Mouse (Mus musculus) hindbrain, embryonic 12.5 days (tissue): ENCODE measurements around the gene Ccn2. TPM values are rescaled to one million over a fixed set of nuclear protein-coding genes. Genes with fewer than 3 reads are reported as not detected.

Experiments
- ATAC-seq: fragments of 200-750 bp; cut with Nextera tagmentation; 2 replicates; pipeline ENCODE4 v1.8.0; 2017; ENCODE audit warnings: moderate TSS enrichment; ENCODE audit not compliant: low FRiP score
- H3K27ac ChIP-seq: fragments of 300-500 bp; sonication (generic); 2 replicates; pipeline ENCODE4 v1.5.1; 2016; ENCODE audit warnings: mild to moderate bottlenecking
- H3K27me3 ChIP-seq: fragments of 300-500 bp; sonication (generic); 2 replicates; pipeline ENCODE4 v1.6.1; 2016; ENCODE audit warnings: mild to moderate bottlenecking
- H3K36me3 ChIP-seq: fragments of 300-500 bp; sonication (generic); 2 replicates; pipeline ENCODE4 v1.6.1; 2016; ENCODE audit warnings: mild to moderate bottlenecking
- H3K4me1 ChIP-seq: fragments of 300-500 bp; sonication (generic); 2 replicates; pipeline ENCODE4 v1.6.1; 2016
- H3K4me2 ChIP-seq: fragments of 300-500 bp; sonication (generic); replicated peaks from 2 replicates; pipeline ENCODE4 v1.6.1; 2016; ENCODE audit warnings: mild to moderate bottlenecking
- H3K4me3 ChIP-seq: fragments of 300-500 bp; sonication (generic); 2 replicates; pipeline ENCODE4 v1.5.1; 2016; ENCODE audit warnings: mild to moderate bottlenecking
- H3K9ac ChIP-seq: fragments of 300-500 bp; sonication (generic); 2 replicates; pipeline ENCODE4 v1.6.1; 2016; ENCODE audit warnings: mild to moderate bottlenecking, moderate library complexity
- H3K9me3 ChIP-seq: fragments of 300-500 bp; sonication (generic); replicated peaks from 2 replicates; pipeline ENCODE4 v1.6.1; 2016; ENCODE audit warnings: mild to moderate bottlenecking
- WGBS: fragments of 180-500 bp; shearing (Covaris S2); methylation state at CpG from one replicate; pipeline ENCODE4 v1.1.7; 2016; 5-methylcytosine and 5-hydroxymethylcytosine counted together
- polyA plus RNA-seq: library from polyadenylated mRNA; unstranded; fragments of >200 nt; fragmentation: Nextera tagmentation; extraction: Ambion mirVana; gene quantifications from 2 replicates; pipeline ENCODE4 v1.2.1, GENCODE M21; 2016

Ccn2 gene
- polyA plus RNA-seq, 1 experiment from 2014 or later: 6.8 TPM

DNA sequence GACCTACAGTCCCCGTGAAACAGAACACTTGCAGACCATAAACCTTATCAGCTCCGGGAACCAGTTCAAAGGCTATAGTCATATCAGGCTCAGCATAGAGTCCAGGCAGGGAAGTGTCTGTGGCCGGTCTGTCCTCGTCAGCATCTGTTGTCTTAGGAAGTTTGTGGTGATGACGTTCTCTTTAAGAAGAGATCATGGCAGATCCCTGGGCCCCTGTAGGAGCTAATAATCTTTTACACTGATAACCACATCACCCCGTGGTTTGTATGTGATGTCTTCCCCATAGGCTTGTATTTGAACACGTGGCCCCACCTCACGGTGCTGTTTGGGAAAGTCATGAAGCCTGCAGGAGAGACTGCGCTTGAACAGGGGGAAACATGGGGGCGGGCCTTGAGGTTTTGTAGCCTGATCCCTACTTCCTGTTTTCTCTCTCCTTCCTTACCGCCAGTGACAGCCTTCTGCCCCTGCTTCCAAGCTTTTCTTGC lies 40.1 kb downstream of the Ccn2 start:
- no peak for ATAC-seq
- H3K4me1 ChIP-seq: no peaks in the 10 kb centered on the region
- H3K9ac ChIP-seq: no peak overlapping the region
- no peaks in the 10 kb centered on the region for H3K36me3 ChIP-seq
- no peak overlapping the region for H3K27ac ChIP-seq
- H3K4me3 ChIP-seq: no peak overlapping the region
- 77% methylated on average over 11 of the region's 11 CpGs for WGBS
- H3K9me3 ChIP-seq: no peaks in the 10 kb centered on the region
- H3K4me2 ChIP-seq: no peak overlapping the region
- H3K27me3 ChIP-seq: no peaks in the 10 kb centered on the region

GRCm38 (mm10) chr10:24635884-24636283 lies 40.6 kb downstream of the Ccn2 start:
- Histone ChIP-seq H3K9ac (no peak overlapping the region), H3K27me3 (no peaks in the 10 kb centered on the region), H3K4me3 (no peak overlapping the region), H3K27ac (no peak overlapping the region), H3K9me3 (no peaks in the 10 kb centered on the region), H3K36me3 (no peaks in the 10 kb centered on the region), H3K4me2 (no peak overlapping the region), H3K4me1 (no peaks in the 10 kb centered on the region)
- 91% methylated on average over 10 of the region's 10 CpGs for WGBS
- ATAC-seq: no peak

- Histone ChIP-seq H3K36me3 (no peaks in the 10 kb centered on the region), H3K4me3 (no peak overlapping the region), H3K9ac (no peak overlapping the region), H3K4me1 (no peaks in the 10 kb centered on the region), H3K9me3 (no peaks in the 10 kb centered on the region), H3K27ac (no peak overlapping the region), H3K4me2 (no peak overlapping the region), H3K27me3 (no peaks in the 10 kb centered on the region)
- WGBS: 76% methylated on average over 2 of the region's 2 CpGs
- no peak for ATAC-seq
Observed at GRCm38 (mm10) chr10:24636986-24637385, 41.7 kb downstream of the Ccn2 start.

DNA sequence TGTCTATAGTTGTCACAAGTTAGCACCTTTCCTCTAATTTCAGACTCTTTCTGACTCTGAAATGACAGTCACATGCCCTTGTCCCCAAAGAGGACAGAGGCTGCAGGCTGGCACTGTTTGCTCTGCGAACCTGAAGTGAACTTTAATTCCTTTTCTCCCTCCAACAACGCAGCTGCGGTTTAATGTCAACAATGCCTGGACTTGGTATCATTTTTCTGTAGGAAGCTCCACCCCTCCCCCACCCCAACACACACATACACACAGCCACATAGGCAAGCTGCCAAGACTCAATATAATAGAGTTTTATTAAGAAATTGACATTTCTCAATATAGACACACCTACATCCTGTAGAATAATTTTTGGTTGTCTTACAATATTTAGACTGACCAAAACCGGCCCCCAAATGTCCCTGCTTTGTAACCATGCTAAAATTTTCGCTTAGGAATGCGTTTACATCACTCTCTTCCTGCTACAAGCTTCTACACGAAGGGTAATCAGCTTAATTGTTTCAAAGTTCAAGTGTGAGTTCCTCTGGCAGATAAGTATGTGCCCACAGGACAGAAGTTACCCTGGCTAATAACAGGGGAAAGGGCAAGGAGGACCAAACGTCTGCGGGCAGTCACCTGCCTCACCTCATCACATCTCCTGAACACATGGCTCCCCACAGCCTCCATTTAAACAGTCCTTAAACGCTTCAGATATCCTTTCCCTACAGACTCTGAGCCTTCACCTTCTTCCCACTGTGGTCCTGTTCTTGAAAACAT lies 43.2 kb downstream of the Ccn2 start:
- Histone ChIP-seq H3K4me2 (no peak overlapping the region), H3K36me3 (no peaks in the 10 kb centered on the region), H3K9ac (no peak overlapping the region), H3K27me3 (no peaks in the 10 kb centered on the region), H3K9me3 (no peaks in the 10 kb centered on the region), H3K27ac (no peak overlapping the region), H3K4me1 (no peaks in the 10 kb centered on the region), H3K4me3 (no peak overlapping the region)
- WGBS: 63% methylated on average over 10 of the region's 10 CpGs
- no peak for ATAC-seq

- 66% methylated on average over 7 of the region's 7 CpGs for WGBS
- H3K4me1 ChIP-seq: no peaks in the 10 kb centered on the region
- H3K4me3 ChIP-seq: no peak overlapping the region
- H3K9ac ChIP-seq: no peak overlapping the region
- no peaks in the 10 kb centered on the region for H3K27me3 ChIP-seq
- H3K27ac ChIP-seq: no peak overlapping the region
- ATAC-seq: no peak
- H3K4me2 ChIP-seq: no peak overlapping the region
- no peaks in the 10 kb centered on the region for H3K9me3 ChIP-seq
- H3K36me3 ChIP-seq: no peaks in the 10 kb centered on the region
Observed at GRCm38 (mm10) chr10:24639596-24639995, 44.4 kb downstream of the Ccn2 start.

GRCm38 (mm10) chr10:24640186-24640875 lies 45.1 kb downstream of the Ccn2 start:
- H3K27ac ChIP-seq: no peak overlapping the region
- no peak overlapping the region for H3K4me3 ChIP-seq
- 81% methylated on average over 6 of the region's 6 CpGs for WGBS
- H3K36me3 ChIP-seq: no peaks in the 10 kb centered on the region
- no peaks in the 10 kb centered on the region for H3K9me3 ChIP-seq
- H3K4me2 ChIP-seq: no peak overlapping the region
- no peaks in the 10 kb centered on the region for H3K27me3 ChIP-seq
- no peak for ATAC-seq
- H3K9ac ChIP-seq: no peak overlapping the region
- H3K4me1 ChIP-seq: no peaks in the 10 kb centered on the region

GRCm38 (mm10) chr10:24641416-24642140 lies 46.3 kb downstream of the Ccn2 start:
- WGBS: 64% methylated on average over 14 of the region's 14 CpGs
- Histone ChIP-seq H3K9me3 (no peaks in the 10 kb centered on the region), H3K27ac (no peak overlapping the region), H3K36me3 (no peaks in the 10 kb centered on the region), H3K9ac (no peak overlapping the region), H3K4me1 (no peaks in the 10 kb centered on the region), H3K27me3 (no peaks in the 10 kb centered on the region), H3K4me2 (no peak overlapping the region), H3K4me3 (no peak overlapping the region)
- ATAC-seq: no peak

- no peaks in the 10 kb centered on the region for H3K36me3 ChIP-seq
- H3K27me3 ChIP-seq: no peaks in the 10 kb centered on the region
- H3K4me1 ChIP-seq: no peaks in the 10 kb centered on the region
- no peak overlapping the region for H3K27ac ChIP-seq
- H3K4me3 ChIP-seq: no peak overlapping the region
- H3K9ac ChIP-seq: no peak overlapping the region
- H3K9me3 ChIP-seq: no peaks in the 10 kb centered on the region
- ATAC-seq: no peak
- 86% methylated on average over 11 of the region's 11 CpGs for WGBS
- H3K4me2 ChIP-seq: no peak overlapping the region
Observed at GRCm38 (mm10) chr10:24642796-24643580, 47.7 kb downstream of the Ccn2 start.

- H3K36me3 ChIP-seq: no peaks in the 10 kb centered on the region
- ATAC-seq: no peak
- H3K27ac ChIP-seq: no peak overlapping the region
- H3K4me1 ChIP-seq: no peaks in the 10 kb centered on the region
- 94% methylated on average over 8 of the region's 8 CpGs for WGBS
- no peak overlapping the region for H3K4me3 ChIP-seq
- H3K9me3 ChIP-seq: no peaks in the 10 kb centered on the region
- H3K27me3 ChIP-seq: no peaks in the 10 kb centered on the region
- H3K4me2 ChIP-seq: no peak overlapping the region
- H3K9ac ChIP-seq: no peak overlapping the region
Observed at GRCm38 (mm10) chr10:24645169-24645568, 49.9 kb downstream of the Ccn2 start.
